ENCODE assay signal across 17 mouse cellular contexts in the genomic region with DNA sequence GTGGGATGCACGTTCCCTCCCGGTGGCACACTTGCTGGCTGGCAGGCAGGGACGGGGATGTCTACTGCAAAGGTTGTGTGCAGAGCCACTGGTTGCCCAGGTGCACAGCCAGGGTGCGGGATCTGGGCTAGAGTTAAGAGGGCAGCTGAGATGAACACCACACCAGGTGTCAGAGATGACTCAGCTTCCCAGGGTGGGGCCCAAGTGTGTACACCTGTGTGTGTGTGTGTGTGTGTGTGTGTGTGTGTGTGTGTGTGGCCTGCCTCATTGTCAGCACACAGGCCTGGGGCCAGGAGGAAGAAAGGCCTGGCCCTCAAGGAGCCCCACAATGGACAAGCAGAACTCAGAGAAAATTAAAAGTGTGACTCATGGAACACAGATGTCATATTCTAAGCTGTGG. TPM values are rescaled to one million over a fixed set of nuclear protein-coding genes. Genes with fewer than 3 reads are reported as not detected.
"Had no signal": no experiment of that assay in that cellular context is flagged by ENCODE, and none has a peak within 500 bp of the region (broad histone marks: within the 10 kb centered on the region; RNA-seq: fewer than 3 reads in every experiment).

No protein-coding gene starts in this region.

- ATAC-seq: liver, embryonic 12.5 days had no signal

- H3K27me3 ChIP-seq: neural tube, embryonic 15.5 days had no signal

- DNase-seq: kidney, adult 11 months; kidney, postnatal 10 days; midbrain, embryonic 14.5 days; right cerebral cortex, adult 18-20 months; right cerebral cortex, postnatal 25 days; thymus, postnatal 14 days had no signal

- H3K9me3 ChIP-seq: limb, embryonic 10.5 days; liver, embryonic 12.5 days; neural tube, embryonic 15.5 days had no signal

- H3K4me2 ChIP-seq: liver, embryonic 12.5 days; neural tube, embryonic 15.5 days had no signal

- H3K27ac ChIP-seq: left cerebral cortex, adult 2 months; limb, embryonic 10.5 days; liver, embryonic 12.5 days; neural tube, embryonic 15.5 days had no signal

- H3K9ac ChIP-seq: liver, embryonic 12.5 days; neural tube, embryonic 15.5 days had no signal

- H3K4me1 ChIP-seq: neural tube, embryonic 15.5 days had no signal

- H3K4me3 ChIP-seq: left cerebral cortex, adult 2 months; limb, embryonic 10.5 days; liver, embryonic 12.5 days; myocyte; neural tube, embryonic 15.5 days had no signal

- H3K36me3 ChIP-seq: limb, embryonic 10.5 days; liver, embryonic 12.5 days; neural tube, embryonic 15.5 days had no signal

RNA-seq across cellular contexts. Expression of gene March10, which starts 31.9 kb away (rescaled TPM):
- polyA plus RNA-seq: kidney, embryonic 14.5 days; large intestine, adult 2 months; limb, embryonic 10.5 days; liver, embryonic 12.5 days; liver, embryonic 16.5 days; neural tube, embryonic 11.5 days; small intestine, adult 2 months; urinary bladder, adult 2 months had no signal
